Mouse (Mus musculus): ENCODE results near the gene Hcar1. TPM values are rescaled to one million over a fixed set of nuclear protein-coding genes. Genes with fewer than 3 reads are reported as not detected.
A peak's percentile ranks its signal among the peaks of the same experiment; 100 is the strongest.

The Hcar1 gene
- total RNA-seq (2021): under 1 TPM; 0.54 to 0.69 TPM

DNA sequence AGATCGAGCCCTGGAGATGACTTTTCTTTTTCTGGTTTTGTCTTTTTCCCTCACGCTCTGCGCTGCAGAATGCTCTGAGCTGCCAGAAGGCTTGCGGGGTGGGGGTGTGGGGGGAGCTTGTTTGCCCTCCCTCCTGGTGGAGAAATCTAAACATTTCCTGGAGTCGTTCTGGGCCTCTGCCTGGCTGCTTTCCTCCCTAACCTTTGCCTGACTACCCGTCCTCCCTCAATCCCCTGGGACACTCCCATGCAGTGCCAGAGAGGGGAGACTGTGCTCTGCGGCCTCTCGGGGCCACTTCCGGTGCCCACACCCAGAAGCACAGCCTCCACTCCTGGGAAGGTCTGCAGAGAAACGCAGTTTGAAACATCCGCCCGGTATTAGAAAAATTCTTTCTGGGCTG lies at the start of gene Hcar1:
Gene Hcar1, minus strand, starts transcription at position 93 of the 400 bp plus-strand sequence.
- intact Hi-C loops (cut with DNase I): no loop called here
- peak; percentile 11 to 24 for DNase-seq

DNA sequence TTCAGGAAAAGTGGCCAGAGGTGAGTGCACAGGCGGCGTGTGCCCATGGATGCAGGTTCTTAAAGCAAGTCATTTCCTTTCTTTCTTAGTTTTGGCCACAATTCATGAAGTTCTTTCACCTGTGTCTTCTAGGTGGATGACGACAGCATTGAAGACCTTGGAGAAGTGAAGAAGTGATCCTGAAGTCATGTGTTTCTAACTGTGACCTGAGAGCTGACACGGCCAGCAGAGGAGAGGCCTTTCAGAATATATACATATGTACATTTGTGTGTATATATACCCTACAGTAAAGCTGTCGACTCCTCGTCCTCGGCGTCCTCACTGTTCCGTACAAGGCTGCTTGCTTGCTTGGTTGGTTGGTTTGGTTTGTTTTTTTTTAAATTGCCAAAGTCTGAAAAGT lies 47.3 kb upstream of the Hcar1 start, which contains the start of gene Gm43518:
Gene Gm43518, plus strand, starts transcription at position 301 of the 400 bp plus-strand sequence.
- DNase-seq: no peak
- intact Hi-C loops (cut with DNase I): no loop called here

DNA sequence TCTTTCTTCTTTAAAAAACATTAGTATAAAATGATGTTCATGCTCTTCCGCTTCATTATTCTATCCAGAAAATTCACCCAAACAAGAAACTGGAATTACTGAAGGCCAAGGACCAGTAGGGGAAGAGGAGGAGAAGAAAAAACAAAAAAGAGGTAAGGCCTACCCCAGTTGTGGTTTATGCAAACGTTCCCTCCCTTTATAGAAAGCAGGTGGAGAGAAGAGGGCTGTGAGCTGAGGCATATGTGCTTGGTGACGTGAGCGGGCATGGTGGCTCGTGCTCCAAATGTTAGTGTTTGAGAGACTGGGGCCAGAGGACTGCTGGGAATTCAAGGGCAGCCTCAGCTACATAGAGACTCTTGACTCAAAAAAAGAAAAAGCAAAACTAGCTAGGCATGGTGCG lies 42.3 kb upstream of the Hcar1 start:
- DNase-seq: no peak
- intact Hi-C loops (cut with DNase I): no loop called here

DNA sequence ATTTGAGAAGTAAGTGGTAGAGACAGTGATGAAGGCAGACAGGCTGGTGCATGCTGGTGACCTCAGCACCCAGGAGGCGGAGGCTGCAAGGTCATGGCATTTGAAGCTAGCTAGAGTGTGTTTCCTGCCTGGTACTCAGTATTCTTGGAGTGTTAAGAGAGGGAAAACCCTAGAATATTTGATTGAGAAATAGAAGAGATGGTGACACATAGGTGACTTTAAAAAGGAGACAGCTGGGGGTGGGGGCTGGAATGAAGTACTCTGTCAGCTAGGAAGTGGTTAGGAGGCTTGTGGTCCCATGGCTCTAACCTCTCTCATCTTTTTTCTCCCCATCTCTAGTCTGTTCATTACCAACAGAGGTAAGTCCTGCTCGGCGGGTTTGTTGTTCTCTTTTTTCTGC lies 35.0 kb upstream of the Hcar1 start:
- no peak for DNase-seq
- intact Hi-C loops (cut with DNase I): no loop called here

DNA sequence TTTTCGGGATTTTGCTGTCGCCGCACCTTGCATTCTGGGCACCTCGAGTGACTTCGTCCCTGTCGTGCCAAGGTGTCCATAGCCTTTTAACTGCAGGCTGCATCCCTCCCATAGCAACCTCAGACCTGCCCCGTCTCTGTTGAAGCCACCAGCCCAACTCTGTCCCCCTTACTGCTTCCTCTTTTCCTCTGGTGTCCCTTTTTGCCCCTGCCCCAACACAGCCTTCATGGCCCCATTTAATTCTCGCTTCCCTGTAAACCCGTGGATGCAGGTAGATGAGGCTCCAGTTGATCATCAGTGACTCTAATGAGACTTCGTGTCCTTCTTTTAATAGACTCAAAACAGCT lies 27.8 kb upstream of the Hcar1 start:
- intact Hi-C loops (cut with DNase I): loop anchor here (5.0 kb wide), 3 partner anchors 160 to 280 kb away; partner anchors contain the start of genes Kntc1 and Rsrc2
- no peak for DNase-seq

DNA sequence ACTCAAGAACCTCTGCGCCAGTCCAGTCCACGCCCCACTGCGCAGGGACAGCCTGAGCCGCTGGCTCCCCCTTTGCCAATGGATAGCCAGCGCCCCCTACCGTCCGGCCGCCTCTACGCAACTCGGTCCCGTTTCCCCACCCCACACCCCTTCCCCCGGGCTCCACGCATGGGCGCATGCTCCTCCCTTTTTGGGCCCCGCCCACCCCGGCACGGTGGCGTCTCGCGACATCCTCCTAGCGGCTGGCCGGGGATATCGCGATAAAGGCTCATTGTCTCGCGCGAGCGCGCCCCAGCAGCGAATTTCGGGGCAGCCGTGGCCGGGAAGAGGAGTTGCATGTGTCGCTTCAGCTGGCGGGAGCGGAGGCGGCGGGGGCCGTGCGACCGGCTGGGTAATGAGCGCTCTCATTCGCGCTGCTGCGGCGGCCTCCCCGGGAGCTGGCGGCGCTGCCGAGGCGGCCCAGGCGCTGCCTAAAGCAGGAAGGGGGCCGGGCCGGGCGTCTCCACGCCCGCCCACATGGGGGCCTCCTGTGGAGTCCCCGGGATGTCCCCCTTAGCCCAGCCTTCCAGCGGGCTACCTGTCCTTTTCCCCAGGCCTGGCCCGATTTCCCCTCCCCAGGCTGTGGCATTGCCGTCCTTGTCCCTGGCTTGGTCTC lies 27.3 kb upstream of the Hcar1 start, which contains the start of gene Denr:
Gene Denr, plus strand, starts transcription at position 200 of the 655 bp plus-strand sequence.
- peak; percentile 100 for DNase-seq
- intact Hi-C loops (cut with DNase I): loop anchor here (5.0 kb wide), 3 partner anchors 160 to 280 kb away; partner anchors contain the start of genes Kntc1 and Rsrc2

DNA sequence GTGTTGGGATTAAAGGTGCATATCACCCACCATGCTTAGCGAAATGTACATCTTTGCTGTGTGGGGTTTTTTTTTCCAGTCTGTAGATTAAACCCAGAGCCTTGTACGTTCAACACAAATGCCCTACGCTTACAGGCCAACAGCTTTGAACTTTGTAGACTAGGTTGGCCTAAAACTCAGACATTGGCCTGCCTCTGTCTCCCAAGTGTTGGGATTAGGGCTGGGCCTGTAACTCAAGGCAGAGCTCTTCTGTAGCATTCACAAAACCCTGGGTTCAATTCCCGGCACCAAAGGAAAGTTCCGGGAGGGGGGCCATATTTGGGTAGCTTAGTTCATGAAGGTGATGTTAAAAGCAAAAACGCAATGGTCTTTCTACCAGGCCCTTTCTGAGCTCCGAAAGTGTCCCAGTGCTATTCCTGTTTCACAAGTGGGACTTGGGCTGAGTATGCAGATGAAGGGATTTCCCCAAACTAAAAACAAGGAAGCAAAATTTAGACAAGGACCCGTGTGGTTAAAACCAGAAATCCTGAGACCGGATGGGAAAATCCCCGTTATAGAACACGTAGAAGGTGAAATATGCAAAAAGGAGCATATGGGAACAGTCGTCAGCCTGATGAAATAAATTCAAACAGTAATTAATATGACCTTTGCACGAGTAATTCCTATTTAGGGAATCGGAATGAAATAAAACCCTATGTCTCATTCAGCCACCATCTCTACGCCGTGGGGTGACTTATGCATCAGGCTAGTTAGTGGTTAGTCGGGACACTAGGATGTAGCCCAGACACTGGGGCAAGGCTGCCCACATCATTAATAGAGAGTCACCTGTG lies 26.5 kb upstream of the Hcar1 start:
- intact Hi-C loops (cut with DNase I): loop anchor here (5.0 kb wide), 3 partner anchors 159 to 279 kb away; partner anchors contain the start of genes Kntc1 and Rsrc2
- DNase-seq: no peak

DNA sequence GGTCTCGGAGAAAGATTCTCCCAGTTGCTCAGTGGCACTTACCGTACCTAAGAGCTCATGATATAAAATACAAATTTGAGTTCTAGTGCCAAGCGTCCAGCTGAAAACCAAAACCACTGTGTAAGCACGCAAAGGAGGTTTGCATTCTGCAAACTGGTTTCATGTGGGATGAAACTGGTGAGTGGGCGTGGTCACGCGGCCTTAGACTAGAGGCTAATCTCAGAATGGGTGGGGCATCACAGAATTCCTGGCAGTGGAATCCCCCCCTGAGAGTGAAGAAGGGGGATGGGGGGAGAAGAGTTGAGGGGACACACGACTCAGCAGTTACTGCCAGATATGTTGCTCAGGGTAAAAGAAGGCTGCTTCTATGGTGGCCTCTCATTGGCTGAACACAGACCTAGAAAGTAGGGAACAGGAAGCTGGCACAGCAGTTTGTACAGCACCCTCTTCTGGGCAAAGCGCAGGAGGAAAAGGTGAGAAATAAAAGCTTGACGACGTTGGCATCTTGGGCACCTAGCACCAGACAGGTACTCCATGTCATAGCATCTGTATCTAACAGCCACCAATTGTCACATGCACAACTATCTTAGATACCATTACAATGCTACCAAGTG lies 24.3 kb upstream of the Hcar1 start:
- intact Hi-C loops (cut with DNase I): no loop called here
- DNase-seq: no peak

DNA sequence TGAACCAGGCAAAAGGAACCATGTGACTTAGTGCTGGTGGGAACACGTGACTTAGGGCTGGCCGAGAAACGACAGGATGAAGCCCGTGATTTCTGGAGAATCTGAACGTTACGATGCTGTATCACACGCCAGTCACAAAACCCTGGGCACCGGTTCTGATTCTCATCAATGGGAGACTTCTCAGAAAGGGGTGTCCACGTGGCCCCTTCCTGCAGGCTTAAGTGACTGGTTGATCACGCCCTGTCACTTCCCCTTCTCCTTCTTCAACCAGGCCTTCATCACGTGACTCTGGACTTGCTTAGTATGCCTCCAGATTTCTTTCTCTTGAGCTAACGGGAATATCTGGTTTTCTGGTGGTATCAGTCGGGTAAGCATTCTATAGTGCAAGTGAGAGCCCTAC lies 17.5 kb upstream of the Hcar1 start:
- no peak for DNase-seq
- intact Hi-C loops (cut with DNase I): no loop called here

DNA sequence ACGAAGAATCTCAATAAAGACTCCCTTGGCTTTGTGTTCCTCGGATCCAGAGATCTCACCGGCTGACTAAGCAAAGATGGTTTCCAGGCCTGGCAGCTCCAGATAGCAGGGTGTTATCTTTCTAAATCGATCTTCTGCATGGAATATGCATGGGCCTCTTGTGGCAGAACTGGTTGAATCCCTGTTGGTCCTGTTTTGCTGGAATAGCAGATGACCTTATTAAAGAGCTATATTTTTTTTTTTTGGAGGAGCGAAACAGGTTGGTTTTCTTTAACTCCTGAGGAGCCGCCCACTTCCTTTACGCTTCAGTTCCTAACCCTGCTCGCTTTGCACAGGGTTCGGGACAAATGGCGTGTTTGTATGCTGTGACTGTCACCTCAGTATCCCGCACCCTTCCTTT lies 16.6 kb upstream of the Hcar1 start:
- intact Hi-C loops (cut with DNase I): no loop called here
- DNase-seq: no peak

DNA sequence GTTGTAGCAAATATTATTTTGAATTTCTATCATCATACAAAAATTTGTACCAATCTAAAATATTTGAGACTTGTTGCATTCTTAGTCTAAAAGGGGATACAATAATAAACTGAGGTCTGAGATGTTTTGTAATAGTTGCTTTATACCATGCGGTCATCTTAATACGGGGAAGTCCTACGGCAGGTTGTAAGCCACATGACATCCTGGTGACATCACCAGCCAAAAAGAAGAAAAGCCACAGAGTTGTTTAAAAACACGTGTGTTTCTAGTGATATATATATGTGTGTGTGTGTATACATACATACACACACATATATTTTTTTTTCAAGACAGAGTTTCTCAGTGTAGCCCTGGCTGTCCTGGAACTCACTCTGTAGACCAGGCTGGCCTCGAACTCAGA lies 13.7 kb upstream of the Hcar1 start:
- intact Hi-C loops (cut with DNase I): no loop called here

DNA sequence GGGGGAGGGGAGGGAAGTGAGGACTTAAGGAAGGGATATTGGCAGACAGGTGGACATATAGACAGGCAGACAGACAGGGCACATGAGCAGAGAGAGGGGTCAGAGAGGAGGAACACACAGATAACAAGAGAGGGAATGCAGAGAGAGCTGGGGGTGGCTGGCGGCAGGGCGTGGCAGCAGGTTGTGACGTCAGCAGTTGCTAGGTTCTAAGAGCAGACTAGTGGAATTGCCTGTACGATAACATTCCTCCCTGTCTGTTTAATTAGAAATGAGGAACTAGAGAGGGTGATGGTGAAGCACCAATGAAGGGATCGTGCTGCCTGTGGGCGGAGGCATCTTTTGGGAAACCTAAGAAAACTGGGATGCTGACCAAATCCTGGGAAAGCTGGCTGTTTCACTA lies 11.8 kb upstream of the Hcar1 start:
- DNase-seq: peak in 1 of 2 experiments; percentile 23

More for the DNA sequence above, 13.7 kb upstream of the Hcar1 start:
- DNase-seq: no peak

DNA sequence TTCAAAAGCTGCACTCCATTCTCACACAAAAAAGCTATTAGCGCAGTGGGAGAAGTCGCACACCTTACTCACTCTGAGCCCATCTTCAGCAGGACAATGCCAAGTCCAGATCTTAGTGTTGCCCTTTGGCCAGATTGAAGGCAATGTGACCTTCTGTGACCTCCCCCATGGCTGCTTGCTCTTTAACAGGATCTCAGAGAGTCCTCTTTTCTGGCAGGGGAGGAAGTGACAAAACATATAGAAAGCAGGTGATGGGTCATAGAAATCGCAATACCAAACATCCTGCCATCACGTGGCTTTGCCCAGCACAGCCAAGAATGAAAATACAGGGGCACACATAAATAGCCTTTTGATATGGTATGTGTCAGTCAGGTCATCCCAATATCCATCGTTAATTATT lies 11.2 kb upstream of the Hcar1 start:
- DNase-seq: no peak
- intact Hi-C loops (cut with DNase I): no loop called here

More for the DNA sequence above, 11.8 kb upstream of the Hcar1 start:
- intact Hi-C loops (cut with DNase I): no loop called here

DNA sequence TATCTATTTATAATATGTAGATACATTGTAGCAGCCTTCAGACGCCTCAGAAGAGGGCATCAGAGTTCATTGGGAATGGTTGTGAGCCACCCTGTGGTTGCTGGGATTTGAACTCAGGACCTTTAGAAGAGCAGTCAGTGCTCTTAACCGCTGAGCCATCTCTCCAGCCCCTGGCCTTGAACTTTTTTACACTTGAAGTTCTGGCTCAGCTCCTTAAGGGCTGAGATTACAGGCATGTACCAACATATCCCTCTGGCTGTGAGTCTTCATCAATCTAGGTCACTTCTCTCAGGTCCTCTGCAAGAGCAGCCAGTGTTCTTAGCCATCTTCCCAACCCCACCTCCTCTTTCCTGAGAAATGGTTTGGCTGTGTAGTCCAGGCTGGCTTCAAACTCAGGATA lies 10.5 kb upstream of the Hcar1 start:
- DNase-seq: no peak
- intact Hi-C loops (cut with DNase I): no loop called here

DNA sequence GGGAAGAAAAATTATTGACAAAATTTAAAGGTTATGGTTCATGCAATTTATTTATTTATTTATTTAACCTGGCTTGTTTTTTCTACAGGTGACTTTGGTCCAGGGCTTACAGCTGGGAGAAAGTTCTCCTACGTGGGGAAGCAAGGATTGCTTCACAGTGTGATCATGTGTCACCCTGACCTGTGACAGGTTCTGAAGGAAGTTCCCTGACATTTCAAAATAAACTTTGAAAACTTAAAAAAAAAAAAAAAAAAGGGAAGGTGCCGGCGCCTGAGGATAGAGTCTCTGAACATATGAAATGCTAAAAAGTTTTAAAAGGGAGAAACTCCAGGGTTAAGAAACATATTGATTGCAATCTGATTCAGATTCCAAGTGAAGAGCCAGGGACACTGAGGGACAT lies 6.5 kb upstream of the Hcar1 start:
- intact Hi-C loops (cut with DNase I): no loop called here
- no peak for DNase-seq

DNA sequence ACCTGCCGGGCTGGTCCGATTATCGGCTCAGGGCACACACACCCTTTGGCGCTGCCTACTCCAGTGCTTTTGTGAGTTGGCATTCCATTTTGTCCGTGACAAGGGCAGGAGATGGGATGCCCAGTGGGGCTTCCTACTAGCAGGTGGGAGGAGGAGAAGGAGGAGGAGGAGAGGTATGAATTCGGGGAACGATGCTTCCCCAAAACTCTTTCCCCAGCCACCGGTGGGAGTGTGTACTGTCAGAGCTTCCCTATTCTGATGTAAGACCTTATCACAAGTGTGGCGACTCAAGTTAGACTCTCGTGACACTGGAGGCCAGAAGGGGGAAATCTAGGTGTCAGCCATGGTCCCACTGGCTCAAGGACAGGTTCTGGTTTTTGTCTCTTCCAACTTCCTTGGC lies 4.5 kb upstream of the Hcar1 start:
- intact Hi-C loops (cut with DNase I): no loop called here
- no peak for DNase-seq

DNA sequence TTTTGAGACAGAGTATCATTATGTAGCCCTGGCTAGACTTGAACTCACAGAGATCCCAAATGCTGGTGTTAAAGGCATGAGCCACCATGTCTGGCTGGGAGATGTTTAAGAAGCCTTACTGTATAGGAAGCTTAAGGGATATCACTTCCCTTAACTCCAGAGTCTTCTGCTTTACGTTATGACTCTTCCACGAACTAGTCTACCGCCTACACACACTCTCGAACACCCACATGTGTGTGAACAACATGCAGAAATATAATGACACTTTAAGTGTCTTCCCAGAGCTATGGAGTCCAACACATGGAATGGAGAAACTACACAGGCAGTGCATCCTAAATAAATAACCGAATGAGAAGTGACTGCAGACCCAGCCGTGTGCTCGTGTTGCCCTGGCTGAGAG lies 4.1 kb upstream of the Hcar1 start:
- intact Hi-C loops (cut with DNase I): no loop called here
- DNase-seq: no peak

DNA sequence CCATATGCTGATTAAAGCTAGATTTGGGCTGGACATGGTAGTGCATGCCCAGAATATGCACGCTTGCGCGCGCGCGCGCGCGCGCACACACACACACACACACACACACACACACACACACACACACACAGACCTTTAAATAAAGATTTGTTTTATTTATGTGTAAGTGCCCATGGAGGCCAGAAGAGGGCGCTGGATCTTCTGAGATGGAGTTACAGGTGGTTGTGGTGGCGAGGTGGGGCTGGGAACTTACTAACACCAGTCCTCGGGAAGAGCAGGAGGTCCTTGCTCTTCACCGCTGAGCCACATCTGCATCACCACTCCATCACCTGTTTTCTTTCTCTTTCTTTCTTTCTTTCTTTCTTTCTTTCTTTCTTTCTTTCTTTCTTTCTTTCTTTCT lies 958 bp upstream of the Hcar1 start:
- intact Hi-C loops (cut with DNase I): no loop called here
- DNase-seq: no peak

DNA sequence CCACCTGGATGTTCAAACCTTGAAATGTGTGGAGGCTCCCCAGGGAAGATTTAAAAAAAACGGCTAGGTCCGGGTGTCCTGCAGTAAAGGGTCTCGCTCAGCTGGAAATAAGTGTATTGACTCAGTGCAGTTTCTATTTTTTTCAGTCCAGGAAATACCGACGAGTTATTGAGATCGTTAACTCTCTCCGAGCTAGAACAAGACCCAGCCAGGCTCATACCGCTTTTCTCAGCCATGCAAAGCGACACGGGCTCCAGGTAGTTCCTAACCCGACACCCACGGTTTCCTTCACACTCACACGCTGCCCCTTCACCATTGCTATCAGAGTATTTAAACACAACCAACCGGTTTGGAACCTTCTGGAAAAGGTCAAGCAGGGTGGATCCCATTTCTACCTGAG lies 1.8 kb downstream of the Hcar1 start:
- intact Hi-C loops (cut with DNase I): no loop called here

DNA sequence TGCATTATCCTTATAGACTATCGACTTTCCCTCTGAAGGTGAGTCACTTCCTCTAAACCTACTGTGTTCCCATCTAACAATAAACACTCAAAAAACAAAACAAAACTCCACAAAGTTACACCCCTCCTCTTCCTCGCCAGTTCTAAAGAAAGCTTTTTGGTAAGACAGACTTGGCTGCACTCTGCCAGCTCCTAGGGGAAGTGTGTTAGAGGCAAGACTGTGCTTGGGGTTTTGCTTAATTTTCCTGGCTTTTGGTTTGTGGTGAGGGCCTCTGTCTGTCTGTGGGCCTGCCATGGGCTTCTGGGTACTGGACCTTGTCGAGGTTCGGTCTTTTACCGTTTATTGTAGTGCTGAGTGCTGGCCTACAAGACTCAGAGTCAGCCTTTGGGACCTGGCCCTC lies 5.6 kb downstream of the Hcar1 start:
- intact Hi-C loops (cut with DNase I): no loop called here
- no peak for DNase-seq

More for the DNA sequence above, 1.8 kb downstream of the Hcar1 start:
- DNase-seq: no peak

DNA sequence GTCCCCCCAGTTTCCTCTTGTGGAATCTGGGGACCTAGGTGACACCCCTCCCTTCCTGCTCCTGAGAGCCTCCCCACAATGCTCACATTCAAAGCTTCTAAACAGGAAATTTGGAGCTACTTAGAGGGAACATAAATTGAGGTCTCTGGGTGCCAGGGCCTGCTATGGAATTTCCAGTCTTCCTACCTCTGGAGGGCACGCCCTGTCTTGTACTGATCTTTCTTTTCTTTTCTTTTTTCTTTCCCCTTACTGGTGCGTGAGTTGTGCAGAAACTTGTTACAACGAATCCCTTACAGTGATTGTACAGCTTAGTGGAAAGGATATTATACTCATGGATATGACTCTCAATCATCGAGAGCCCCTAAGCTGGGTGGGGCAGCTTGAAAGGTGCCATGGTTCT lies 10.2 kb downstream of the Hcar1 start:
- intact Hi-C loops (cut with DNase I): no loop called here
- no peak for DNase-seq

All from heart, postnatal 36 days (tissue).